Mouse (Mus musculus) kidney, postnatal 0 days (tissue): Measurements from ENCODE around the gene Rab3c. TPM values are rescaled to one million over a fixed set of nuclear protein-coding genes. Genes with fewer than 3 reads are reported as not detected.

Source experiments
- ATAC-seq: fragments of 200-750 bp; cut with Nextera tagmentation; replicated peaks from 2 replicates; pipeline ENCODE4 v1.8.0; 2017; ENCODE audit warnings: low read depth, moderate number of reproducible peaks, moderate TSS enrichment, moderate library complexity; ENCODE audit not compliant: low FRiP score
- DNase-seq: peaks from one replicate; pipeline ENCODE4 v3.0.0-alpha.2; 2016; ENCODE audit warnings: low spot score
- H3K27ac ChIP-seq: fragments of 300-500 bp; sonication (generic); 2 replicates; pipeline ENCODE4 v1.5.1; 2014; ENCODE audit warnings: mild to moderate bottlenecking
- H3K27me3 ChIP-seq: fragments of 300-500 bp; sonication (generic); 2 replicates; pipeline ENCODE4 v1.6.1; 2014; ENCODE audit warnings: low read length, mixed read lengths; ENCODE audit not compliant: insufficient read depth
- H3K36me3 ChIP-seq: fragments of 300-500 bp; sonication (generic); 2 replicates; pipeline ENCODE4 v1.6.1; 2014; ENCODE audit warnings: low read length, mixed read lengths; ENCODE audit not compliant: insufficient read depth
- H3K4me1 ChIP-seq: fragments of 300-500 bp; sonication (generic); replicated peaks from 2 replicates; pipeline ENCODE4 v1.6.1; 2014; ENCODE audit warnings: antibody characterized with exemption, low read length, mixed read lengths; ENCODE audit not compliant: insufficient read depth
- H3K4me2 ChIP-seq: fragments of 300-500 bp; sonication (generic); 2 replicates; pipeline ENCODE4 v1.6.1; 2014; ENCODE audit warnings: mild to moderate bottlenecking, low read length, moderate library complexity, mixed read lengths
- H3K4me3 ChIP-seq: fragments of 300-500 bp; sonication (generic); replicated peaks from 2 replicates; pipeline ENCODE4 v1.5.1; 2014; ENCODE audit warnings: low read depth, low read length
- H3K9ac ChIP-seq: fragments of 300-500 bp; sonication (generic); 2 replicates; pipeline ENCODE4 v1.6.1; 2014; ENCODE audit warnings: low read depth, low read length
- H3K9me3 ChIP-seq: fragments of 300-500 bp; sonication (generic); replicated peaks from 2 replicates; pipeline ENCODE4 v1.6.1; 2016; ENCODE audit warnings: low read length, inconsistent platforms, mixed read lengths
- CTCF ChIP-seq: IDR thresholded peaks from 2 replicates; pipeline ENCODE4 v1.5.1; 2016; ENCODE audit warnings: antibody characterized with exemption, low read depth, mild to moderate bottlenecking, moderate library complexity
- WGBS: fragments of 180-500 bp; shearing (Covaris S2); extraction: QIAGEN DNeasy Blood & Tissue Kit; methylation state at CpG from one replicate; pipeline ENCODE4 v1.1.7; 2014; 5-methylcytosine and 5-hydroxymethylcytosine counted together
- polyA plus RNA-seq: library from polyadenylated mRNA; unstranded; fragments of >200 nt; fragmentation: Nextera tagmentation; extraction: Ambion mirVana; gene quantifications from 2 replicates; pipeline ENCODE4 v1.2.1, GENCODE M21; 2015

Gene Rab3c
- polyA plus RNA-seq, 1 experiment from 2014 or later = 0.24 TPM

DNA sequence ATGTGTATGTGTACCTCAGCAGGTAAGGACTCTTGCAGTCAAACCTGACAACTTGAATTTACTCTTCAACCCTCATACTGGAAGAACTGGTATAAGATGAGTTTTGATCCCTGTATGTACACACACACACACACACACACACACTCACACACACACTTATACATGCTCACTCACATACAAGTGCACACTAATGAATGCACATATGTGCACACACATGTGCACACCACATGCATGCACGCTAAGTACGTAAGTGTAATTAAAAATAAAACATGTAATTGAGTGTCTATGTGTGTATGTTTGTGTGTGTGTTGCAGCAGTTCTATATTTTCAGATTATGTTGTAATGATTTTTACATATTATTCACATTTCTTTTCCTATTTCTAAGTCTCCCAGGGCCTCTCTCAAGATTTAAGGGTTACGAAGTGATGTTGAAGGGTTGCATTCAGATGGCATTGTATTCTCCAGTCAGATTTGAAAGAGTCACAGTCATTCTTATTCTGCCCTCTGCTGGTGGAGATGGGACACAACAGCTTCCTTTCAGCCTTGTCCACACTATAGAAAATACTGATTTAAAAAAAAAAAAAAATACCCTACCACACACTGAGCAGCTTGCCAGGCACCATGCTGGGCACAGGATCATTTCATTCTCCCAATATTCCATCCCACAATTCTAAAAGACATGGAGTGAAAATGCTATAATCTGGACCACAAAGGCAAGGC lies 240.9 kb downstream of the Rab3c start:
- Histone ChIP-seq H3K4me1 (no peaks in the 10 kb centered on the region), H3K27ac (no peak overlapping the region), H3K4me3 (no peak overlapping the region), H3K27me3 (no peaks in the 10 kb centered on the region), H3K36me3 (no peaks in the 10 kb centered on the region), H3K4me2 (no peak overlapping the region), H3K9me3 (no peaks in the 10 kb centered on the region), H3K9ac (no peak overlapping the region)
- DNase-seq = peak; percentile 72
- WGBS = 85% methylated on average over 3 of the region's 3 CpGs
- no peak for ATAC-seq
- peak; percentile 76 for TF ChIP-seq CTCF

DNA sequence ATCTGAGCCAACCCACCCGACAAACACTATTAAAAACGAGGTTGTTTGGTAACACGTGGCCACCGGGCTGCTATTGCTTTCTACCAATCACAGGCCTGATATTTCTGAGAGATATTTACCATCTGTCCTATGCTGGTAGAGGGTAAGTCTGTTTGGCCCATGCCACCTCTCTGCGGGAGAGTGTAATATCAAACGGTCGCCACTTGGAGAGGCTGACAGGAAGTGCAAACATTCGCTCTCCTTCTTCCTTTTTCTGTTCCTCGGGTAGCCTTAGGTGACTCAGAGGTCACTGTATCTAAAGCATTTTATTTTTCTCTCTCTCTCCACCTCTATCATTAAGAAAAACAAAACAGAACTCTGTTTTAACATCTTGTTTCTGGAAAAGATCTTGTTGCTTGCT lies 241.6 kb downstream of the Rab3c start:
- H3K9me3 ChIP-seq = no peaks in the 10 kb centered on the region
- 71% methylated on average over 9 of the region's 9 CpGs for WGBS
- no peak for ATAC-seq

DNA sequence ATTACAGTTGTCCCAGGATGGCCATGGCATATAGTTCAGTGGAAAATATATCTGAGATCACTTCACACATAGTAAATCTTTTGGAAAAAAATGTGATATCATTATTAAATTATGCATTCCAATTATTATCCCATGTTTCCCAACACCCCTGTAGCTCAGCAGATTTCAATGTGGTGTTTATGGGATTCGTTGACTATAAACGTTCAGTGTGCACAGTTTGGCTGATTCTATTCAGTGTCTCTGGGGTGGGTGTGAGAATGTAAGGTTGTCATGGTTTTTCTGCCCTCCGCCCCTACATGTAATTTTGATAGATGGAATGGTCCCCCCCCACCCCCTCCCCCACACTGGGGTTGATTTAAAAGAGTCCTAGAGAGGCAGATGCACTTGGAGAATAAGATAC lies 242.3 kb downstream of the Rab3c start:
- Histone ChIP-seq H3K9ac (no peak overlapping the region), H3K9me3 (no peaks in the 10 kb centered on the region), H3K27me3 (no peaks in the 10 kb centered on the region), H3K4me3 (no peak overlapping the region), H3K4me2 (no peak overlapping the region), H3K4me1 (no peaks in the 10 kb centered on the region), H3K27ac (no peak overlapping the region), H3K36me3 (no peaks in the 10 kb centered on the region)
- no peak for ATAC-seq
- DNase-seq = no peak
- no peak for TF ChIP-seq CTCF
- 87% methylated on average over 3 of the region's 3 CpGs for WGBS

More for the DNA sequence above, 241.6 kb downstream of the Rab3c start:
- H3K4me3 ChIP-seq = no peak overlapping the region
- H3K27ac ChIP-seq = no peak overlapping the region
- no peak for DNase-seq
- no peak for TF ChIP-seq CTCF
- H3K27me3 ChIP-seq = no peaks in the 10 kb centered on the region
- H3K4me1 ChIP-seq = no peaks in the 10 kb centered on the region
- H3K4me2 ChIP-seq = no peak overlapping the region
- no peaks in the 10 kb centered on the region for H3K36me3 ChIP-seq
- no peak overlapping the region for H3K9ac ChIP-seq

DNA sequence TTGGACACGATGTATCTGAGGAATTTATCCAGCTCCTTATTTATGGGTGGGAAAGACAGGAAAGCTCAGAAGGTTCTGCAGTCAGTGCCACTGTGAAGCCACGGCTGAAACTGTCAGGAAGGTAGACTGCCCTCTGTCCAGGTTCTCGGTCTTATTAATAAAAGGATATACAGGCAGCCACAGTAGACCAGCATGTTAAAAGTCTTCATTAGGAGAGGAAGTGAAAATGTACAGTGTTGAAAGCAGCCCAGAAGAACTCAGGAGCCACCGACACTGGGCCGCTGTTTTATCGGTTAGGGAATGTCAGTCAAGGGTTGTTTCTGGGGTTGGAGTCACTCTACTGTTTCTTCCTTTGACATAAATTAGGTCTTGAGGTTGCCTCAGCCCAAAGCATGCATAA lies 245.9 kb downstream of the Rab3c start:
- Histone ChIP-seq H3K9ac (no peak overlapping the region), H3K9me3 (no peaks in the 10 kb centered on the region), H3K27ac (no peak overlapping the region), H3K4me3 (no peak overlapping the region), H3K36me3 (no peaks in the 10 kb centered on the region), H3K4me2 (no peak overlapping the region), H3K27me3 (no peaks in the 10 kb centered on the region), H3K4me1 (no peaks in the 10 kb centered on the region)
- DNase-seq (no peak), ATAC-seq (no peak)
- TF ChIP-seq CTCF = no peak
- 74% methylated on average over 6 of the region's 6 CpGs for WGBS

DNA sequence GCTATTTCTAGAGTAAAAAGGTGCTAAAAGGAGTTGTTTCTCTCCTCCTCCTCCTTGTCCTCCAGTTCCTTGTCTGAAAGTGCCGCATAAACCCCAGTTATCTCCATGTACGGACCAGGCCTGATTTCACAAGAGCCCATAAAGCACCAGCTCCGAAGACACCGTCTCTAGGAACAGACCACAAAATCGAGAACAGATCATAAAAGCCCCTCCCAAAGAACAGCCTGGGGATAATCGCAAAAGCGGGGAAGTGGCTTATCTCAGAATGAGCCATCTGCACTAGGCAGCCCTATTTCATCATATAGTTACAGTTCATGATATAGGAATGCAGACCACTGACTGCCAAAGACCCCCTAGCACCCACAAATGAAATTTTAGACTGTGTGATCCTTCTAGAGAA lies 246.8 kb downstream of the Rab3c start:
- ATAC-seq = no peak
- no peaks in the 10 kb centered on the region for H3K9me3 ChIP-seq
- no peak overlapping the region for H3K4me3 ChIP-seq

DNA sequence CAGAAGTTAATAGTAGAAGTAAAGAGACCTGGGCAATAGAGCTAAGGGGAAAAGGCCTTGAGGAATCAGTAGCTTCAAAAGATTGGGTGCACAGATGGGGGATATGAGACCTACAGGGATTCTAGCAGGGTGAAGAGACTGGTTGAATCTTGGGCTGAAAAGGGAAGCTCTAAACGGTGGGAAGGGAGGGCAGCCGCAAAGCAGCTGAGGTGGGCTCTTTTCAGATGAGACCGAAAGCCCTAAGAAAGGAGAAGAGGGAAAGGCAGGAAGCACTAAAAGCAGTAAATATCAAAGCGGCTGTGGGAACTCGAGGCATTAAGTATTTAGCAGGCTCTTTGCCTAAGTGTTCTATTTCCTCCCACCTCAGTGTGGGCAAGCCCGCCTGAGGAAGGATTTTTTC lies 248.9 kb downstream of the Rab3c start:
- no peaks in the 10 kb centered on the region for H3K36me3 ChIP-seq
- TF ChIP-seq CTCF = no peak
- H3K4me3 ChIP-seq = no peak overlapping the region
- 4% methylated on average over 6 of the region's 6 CpGs for WGBS
- no peaks in the 10 kb centered on the region for H3K9me3 ChIP-seq
- DNase-seq (peak; percentile 33), ATAC-seq (no peak)
- H3K4me1 ChIP-seq = no peaks in the 10 kb centered on the region
- H3K27ac ChIP-seq = no peak overlapping the region
- no peaks in the 10 kb centered on the region for H3K27me3 ChIP-seq
- no peak overlapping the region for H3K9ac ChIP-seq
- H3K4me2 ChIP-seq = no peak overlapping the region

More for the DNA sequence above, 246.8 kb downstream of the Rab3c start:
- Histone ChIP-seq H3K4me2 (no peak overlapping the region), H3K4me1 (no peaks in the 10 kb centered on the region), H3K9ac (no peak overlapping the region), H3K27ac (no peak overlapping the region), H3K27me3 (no peaks in the 10 kb centered on the region), H3K36me3 (no peaks in the 10 kb centered on the region)
- no peak for TF ChIP-seq CTCF
- no peak for DNase-seq
- WGBS = 75% methylated on average over 7 of the region's 7 CpGs

DNA sequence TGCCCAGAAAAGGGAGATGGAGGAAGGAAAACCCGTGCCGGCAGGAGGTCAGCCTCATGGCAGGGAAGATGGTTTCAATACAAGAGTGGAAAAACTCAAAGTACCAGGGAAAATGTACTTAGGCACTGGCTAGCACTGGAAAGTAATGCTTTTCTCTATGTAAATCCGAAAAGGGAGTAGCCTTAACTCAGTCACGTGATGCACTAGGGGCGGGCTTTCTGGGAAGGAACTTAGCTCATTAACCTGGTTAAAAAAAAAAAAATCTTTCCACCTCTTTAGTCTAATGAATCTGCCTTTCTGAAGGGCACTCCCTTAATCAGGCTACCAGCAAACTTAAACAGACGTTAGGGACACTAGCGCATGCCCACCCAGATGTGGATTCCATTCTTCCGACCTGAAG lies 249.7 kb downstream of the Rab3c start:
- Histone ChIP-seq H3K9ac (no peak overlapping the region), H3K4me1 (no peaks in the 10 kb centered on the region), H3K4me3 (no peak overlapping the region), H3K27me3 (no peaks in the 10 kb centered on the region), H3K4me2 (no peak overlapping the region), H3K9me3 (no peaks in the 10 kb centered on the region), H3K27ac (no peak overlapping the region), H3K36me3 (no peaks in the 10 kb centered on the region)
- ATAC-seq (no peak), DNase-seq (no peak)
- no peak for TF ChIP-seq CTCF
- WGBS = 67% methylated on average over 8 of the region's 8 CpGs
